Mouse (Mus musculus) megakaryocyte progenitor cell, adult 5-6 weeks (primary cell): ENCODE data around the gene Pars2. TPM values are rescaled to one million over a fixed set of nuclear protein-coding genes. Genes with fewer than 3 reads are reported as not detected.

Experiments
- ATAC-seq: replicated peaks from 2 replicates; pipeline ENCODE4 v1.8.0; 2016; ENCODE audit warnings: mild to moderate bottlenecking, moderate TSS enrichment, inconsistent platforms; ENCODE audit not compliant: poor library complexity
- total RNA-seq, 2 experiments: library from RNA; stranded (forward) in 1 of 2; stranded (reverse) in 1 of 2; fragments of 157-497, 149-512 nt in 1 of 2; fragments of 200-1000 nt in 1 of 2; gene quantifications; 2 replicates each; pipeline versions ENCODE4 v1.2.3 to v1.2.4; 2015 to 2017

Pars2 gene
- total RNA-seq, 2 experiments from 2014 or later, result 6.6 to 7.7 TPM

- ATAC-seq, result peak; percentile 89
These were observed 49.1 kb downstream of the Pars2 start for GRCm38 (mm10) chr4:106699989-106700388.

DNA sequence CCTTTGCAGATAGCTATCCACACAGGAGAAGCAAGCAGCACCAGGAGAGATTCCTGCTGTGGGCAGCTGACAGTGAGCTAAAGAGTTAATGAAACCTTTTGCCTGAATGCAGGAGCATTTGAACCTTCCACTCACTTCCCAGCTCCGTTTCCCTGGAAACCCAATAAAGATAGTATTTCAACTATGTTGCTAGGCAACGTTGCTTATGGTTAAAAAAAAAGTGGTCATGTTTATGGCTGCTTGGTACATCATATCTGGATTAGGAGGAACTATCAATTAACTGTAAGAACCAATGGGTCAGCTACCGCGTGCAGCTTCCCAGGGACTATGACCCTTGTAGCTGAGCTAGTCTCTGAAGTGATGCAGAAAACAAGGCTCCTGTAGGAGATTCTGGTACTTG, 49.9 kb downstream of the Pars2 start:
- ATAC-seq, result no peak

- ATAC-seq, result no peak
These were observed 53.1 kb downstream of the Pars2 start for GRCm38 (mm10) chr4:106703956-106704355.

- ATAC-seq, result no peak
These were observed 53.5 kb downstream of the Pars2 start for GRCm38 (mm10) chr4:106704416-106704815.

Other genes with a start within 250 kb of the Pars2 start
- gene Pcsk9, start 186.7 kb upstream of the Pars2 start, total RNA-seq (2015), result not detected in 2 replicates
- gene Pcsk9, start 186.7 kb upstream of the Pars2 start, total RNA-seq (2017), result 0.12 and 0.14 TPM in 2 replicates
- not detected in 2 replicates for gene Bsnd, start 158.8 kb upstream of the Pars2 start, total RNA-seq (2015)
- gene Bsnd, start 158.8 kb upstream of the Pars2 start, total RNA-seq (2017), result not detected in 2 replicates
- gene Dhcr24, start 90.0 kb upstream of the Pars2 start, total RNA-seq (2015), result 15.9 and 17.4 TPM in 2 replicates
- 9.8 and 11.0 TPM in 2 replicates for gene Dhcr24, start 90.0 kb upstream of the Pars2 start, total RNA-seq (2017)
- gene Lexm, start 33.8 kb upstream of the Pars2 start, total RNA-seq (2015), result not detected in 2 replicates
- gene Lexm, start 33.8 kb upstream of the Pars2 start, total RNA-seq (2017), result not detected in 2 replicates
- gene Ttc22, start 28.6 kb upstream of the Pars2 start, total RNA-seq (2015), result not detected in 2 replicates
- not detected in 2 replicates for gene Ttc22, start 28.6 kb upstream of the Pars2 start, total RNA-seq (2017)
- gene Ttc4, start 27.9 kb downstream of the Pars2 start, total RNA-seq (2015), result 32.2 and 42.5 TPM in 2 replicates
- 24.9 and 28.2 TPM in 2 replicates for gene Ttc4, start 27.9 kb downstream of the Pars2 start, total RNA-seq (2017)
- gene Mroh7, start 79.9 kb downstream of the Pars2 start, total RNA-seq (2015), result not detected in 2 replicates
- gene Mroh7, start 79.9 kb downstream of the Pars2 start, total RNA-seq (2017), result not detected in 2 replicates
- not detected in 2 replicates for gene Fam151a, start 82.8 kb downstream of the Pars2 start, total RNA-seq (2015)
- gene Fam151a, start 82.8 kb downstream of the Pars2 start, total RNA-seq (2017), result not detected in 2 replicates
- 2.0 and 2.3 TPM in 2 replicates for gene Acot11, start 153.9 kb downstream of the Pars2 start, total RNA-seq (2015)
- 2.6 and 3.2 TPM in 2 replicates for gene Acot11, start 153.9 kb downstream of the Pars2 start, total RNA-seq (2017)